Mouse (Mus musculus) cortical plate, adult 2 months (tissue): Measurements from ENCODE around the gene Rnf32.

Experiments
- CTCF ChIP-seq: fragments of 200-500 bp; IDR thresholded peaks from 2 replicates; pipeline ENCODE4 v1.5.1; 2011; ENCODE audit warnings: mild to moderate bottlenecking, control low read depth, low read length; ENCODE audit not compliant: insufficient read depth; ENCODE audit errors: extremely low read depth
- POLR2A ChIP-seq: fragments of 200-500 bp; IDR thresholded peaks from 2 replicates; pipeline ENCODE4 v1.6.1; 2011; ENCODE audit warnings: mild to moderate bottlenecking, low read length, control low read depth; ENCODE audit not compliant: insufficient read depth; ENCODE audit errors: extremely low read depth

DNA sequence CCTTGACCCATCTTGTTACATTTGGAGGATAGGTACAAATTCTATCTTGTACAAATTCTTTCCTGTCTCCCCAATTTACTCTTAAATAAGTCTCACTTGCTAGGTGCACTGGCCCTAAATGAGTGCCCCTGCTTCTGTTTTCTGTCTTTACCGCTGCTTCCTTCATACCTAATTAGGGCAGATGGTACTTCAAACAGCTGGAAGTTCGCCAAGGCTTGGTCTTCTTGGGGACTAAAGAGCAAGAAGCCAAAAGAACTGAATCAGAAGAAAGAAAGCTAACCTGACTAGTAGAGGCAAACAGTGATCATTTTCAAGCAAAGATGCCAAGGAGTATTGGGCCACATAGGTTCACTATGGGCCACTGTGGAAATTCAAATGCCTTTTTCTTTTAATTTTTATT is 77.6 kb downstream of the Rnf32 start:
- TF ChIP-seq CTCF (no peak), POLR2A (no peak)
